Mouse (Mus musculus) liver, embryonic 14.5 days (tissue): ENCODE data around the gene Gm11084.

Experiments
- CTCF ChIP-seq: IDR thresholded peaks from 2 replicates; pipeline ENCODE4 v1.5.1; 2016; ENCODE audit warnings: antibody characterized with exemption, low read depth, control low read depth
- EP300 ChIP-seq: IDR thresholded peaks from 2 replicates; pipeline ENCODE4 v1.6.1; 2016; ENCODE audit warnings: antibody characterized with exemption, low read depth

DNA sequence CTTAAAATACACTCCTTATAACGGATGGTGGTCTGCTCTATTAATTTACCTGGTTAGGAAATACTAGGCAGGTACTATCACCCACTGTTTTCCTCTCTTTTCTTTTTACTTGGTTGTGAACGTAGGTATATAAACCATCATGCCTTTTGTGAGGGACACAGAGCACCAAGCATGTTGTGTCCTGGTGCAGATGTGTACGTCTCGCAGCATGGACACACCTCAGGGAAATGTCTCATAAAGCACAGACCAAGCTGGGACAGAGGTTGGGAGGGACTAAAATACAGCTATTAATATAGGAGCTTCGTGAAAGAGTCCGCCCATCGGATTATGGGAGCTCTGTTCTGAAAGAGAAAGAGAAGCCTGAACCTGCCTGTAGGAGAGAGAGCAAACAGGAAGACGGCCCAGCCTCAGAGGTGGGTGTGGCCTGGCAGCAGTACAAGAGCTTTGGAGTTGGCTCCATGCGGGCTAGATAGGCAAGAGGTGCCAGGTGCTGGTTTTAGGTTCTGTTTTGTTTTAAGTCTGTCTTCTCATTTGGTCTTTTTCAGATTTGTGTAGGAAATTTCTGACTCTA is 10.4 kb upstream of the Gm11084 start:
- no peak for TF ChIP-seq EP300
- no peak for TF ChIP-seq CTCF
